Comparison of ENCODE assay signal across 31 mouse cellular contexts in genomic region chr17:4835065-4835705, GRCm38 (mm10).
DNase-seq lines count a peak whose midpoint lies in the region; ATAC-seq and TF ChIP-seq lines count a peak whose summit lies in the region.
"Had no signal": no experiment of that assay in that cellular context is flagged by ENCODE, and none has a peak within 500 bp of the region (broad histone marks: within the 10 kb centered on the region; RNA-seq: fewer than 3 reads in every experiment).

No protein-coding gene starts in this region.

- H3K4me2 ChIP-seq in kidney, postnatal 0 days (ENCODE audit: low read length) = no peak overlapping the region
- H3K4me2 ChIP-seq in midbrain, embryonic 15.5 days = no peak overlapping the region
- H3K4me2 ChIP-seq: embryonic facial prominence, embryonic 13.5 days; forebrain, embryonic 15.5 days; heart, embryonic 12.5 days; hindbrain, embryonic 13.5 days; limb, embryonic 12.5 days; liver, embryonic 15.5 days had no signal

- H3K9ac ChIP-seq in kidney, postnatal 0 days (ENCODE audit: low read depth, low read length) = no peak overlapping the region
- no peak overlapping the region for H3K9ac ChIP-seq in midbrain, embryonic 15.5 days
- H3K9ac ChIP-seq: embryonic facial prominence, embryonic 13.5 days; forebrain, embryonic 15.5 days; heart, embryonic 12.5 days; hindbrain, embryonic 13.5 days; limb, embryonic 12.5 days; liver, embryonic 15.5 days; lung, embryonic 14.5 days had no signal

- WGBS in kidney, postnatal 0 days = 29% methylated on average over 8 of the region's 8 CpGs
- 74% methylated on average over 8 of the region's 8 CpGs for WGBS in midbrain, embryonic 15.5 days

- H3K27ac ChIP-seq in kidney, postnatal 0 days = no peak overlapping the region
- H3K27ac ChIP-seq in midbrain, embryonic 15.5 days = no peak overlapping the region
- H3K27ac ChIP-seq: embryonic facial prominence, embryonic 13.5 days; forebrain, embryonic 10.5 days; forebrain, embryonic 15.5 days; hindbrain, embryonic 13.5 days; left cerebral cortex, adult 2 months; limb, embryonic 12.5 days; liver, embryonic 15.5 days; midbrain, embryonic 10.5 days had no signal

- H3K4me3 ChIP-seq in kidney, postnatal 0 days (replicated peaks; ENCODE audit: low read depth, low read length) = no peak overlapping the region
- no peak overlapping the region for H3K4me3 ChIP-seq in midbrain, embryonic 15.5 days
- H3K4me3 ChIP-seq: embryonic facial prominence, embryonic 13.5 days; forebrain, embryonic 10.5 days; forebrain, embryonic 15.5 days; heart, embryonic 12.5 days; hindbrain, embryonic 13.5 days; left cerebral cortex, adult 2 months; limb, embryonic 12.5 days; liver, embryonic 15.5 days; midbrain, embryonic 10.5 days had no signal

- no peaks in the 10 kb centered on the region for H3K9me3 ChIP-seq in kidney, postnatal 0 days (replicated peaks; ENCODE audit: low read length)
- no peaks in the 10 kb centered on the region for H3K9me3 ChIP-seq in midbrain, embryonic 15.5 days
- H3K9me3 ChIP-seq: embryonic facial prominence, embryonic 13.5 days; forebrain, embryonic 10.5 days; forebrain, embryonic 15.5 days; hindbrain, embryonic 13.5 days; limb, embryonic 12.5 days; liver, embryonic 15.5 days; midbrain, embryonic 10.5 days had no signal

- H3K27me3 ChIP-seq in kidney, postnatal 0 days (ENCODE audit: insufficient read depth, low read length) = no peaks in the 10 kb centered on the region
- no peaks in the 10 kb centered on the region for H3K27me3 ChIP-seq in midbrain, embryonic 15.5 days (replicated peaks)
- H3K27me3 ChIP-seq: embryonic facial prominence, embryonic 13.5 days; forebrain, embryonic 15.5 days; heart, embryonic 12.5 days; hindbrain, embryonic 13.5 days; limb, embryonic 12.5 days; liver, embryonic 15.5 days had no signal

- no peaks in the 10 kb centered on the region; the same call in 1 of the 2 replicates for H3K4me1 ChIP-seq in kidney, postnatal 0 days (replicated peaks; ENCODE audit: insufficient read depth, low read length)
- H3K4me1 ChIP-seq in midbrain, embryonic 15.5 days = no peaks in the 10 kb centered on the region
- H3K4me1 ChIP-seq: embryonic facial prominence, embryonic 13.5 days; forebrain, embryonic 15.5 days; heart, embryonic 12.5 days; limb, embryonic 12.5 days; liver, embryonic 15.5 days; midbrain, embryonic 10.5 days had no signal

- no peak for TF ChIP-seq POLR2A in brain, embryonic 14.5 days (IDR thresholded peaks at IDR 0.05; ENCODE audit: borderline replicate concordance, extremely low read depth, insufficient read depth, insufficient read length, poor library complexity, severe bottlenecking)

- no peaks in the 10 kb centered on the region for H3K36me3 ChIP-seq in kidney, postnatal 0 days (ENCODE audit: insufficient read depth, low read length)
- H3K36me3 ChIP-seq in midbrain, embryonic 15.5 days (replicated peaks) = no peaks in the 10 kb centered on the region
- H3K36me3 ChIP-seq: embryonic facial prominence, embryonic 13.5 days; forebrain, embryonic 10.5 days; forebrain, embryonic 15.5 days; heart, embryonic 12.5 days; hindbrain, embryonic 13.5 days; limb, embryonic 12.5 days; liver, embryonic 15.5 days; midbrain, embryonic 10.5 days had no signal

- ATAC-seq in kidney, postnatal 0 days (replicated peaks; ENCODE audit: low FRiP score, low read depth) = peak; percentile 43; the same call in 1 of the 2 replicates
- no peak for ATAC-seq in midbrain, embryonic 15.5 days (replicated peaks)
- ATAC-seq: activated CD4-positive, CD25-positive, alpha-beta regulatory T cell, adult 4 months; forebrain, embryonic 15.5 days; intestine, postnatal 0 days; midbrain, embryonic 16.5 days had no signal

- no peak for TF ChIP-seq CTCF in kidney, postnatal 0 days (IDR thresholded peaks at IDR 0.05; ENCODE audit: low read depth)
- TF ChIP-seq CTCF in brain, embryonic 14.5 days (IDR thresholded peaks at IDR 0.05; ENCODE audit: borderline replicate concordance, extremely low read depth, insufficient read depth, insufficient read length) = no peak

- peak; percentile 77 for DNase-seq in kidney, postnatal 0 days (ENCODE audit: low spot score)
- DNase-seq in kidney, adult 8-10 months = no peak
- DNase-seq in retina, postnatal 1 day = peak; percentile 11
- no peak for DNase-seq in retina, embryonic 14.5 days (ENCODE audit: low spot score)
- peak; percentile 6 for DNase-seq in brain, embryonic 14.5 days (ENCODE audit: low read depth)
- DNase-seq in layer of hippocampus, postnatal 14 days (ENCODE audit: low spot score in 2 of 2) = peak; percentile 16 to 19
- no peak for DNase-seq in spleen, postnatal 14 days (ENCODE audit: low spot score in 2 of 2)
- DNase-seq: adrenal gland, adult 8-10 months; B cell, adult 2 months; cerebellum, adult 11-12 months; cerebellum, adult 9-11 months; gastrocnemius, postnatal 25 days; heart, adult 18-20 months; heart, postnatal 4 days; kidney, postnatal 10 days; lung, embryonic 14.5 days; lung, postnatal 14 days; right cerebral cortex, postnatal 4 days had no signal

Comparison
In these comparisons a context has a peak if more than half of its experiments do, and no peak if none do; other contexts are left out.
1. DNase-seq: peak in kidney, postnatal 0 days (single experiment), retina, postnatal 1 day (single experiment), brain, embryonic 14.5 days (single experiment) and layer of hippocampus, postnatal 14 days (2 of 2); none in kidney, adult 8-10 months (0 of 2), retina, embryonic 14.5 days (single experiment) and spleen, postnatal 14 days (0 of 2).